Mouse (Mus musculus): ENCODE results near the gene Foxo1.

DNA sequence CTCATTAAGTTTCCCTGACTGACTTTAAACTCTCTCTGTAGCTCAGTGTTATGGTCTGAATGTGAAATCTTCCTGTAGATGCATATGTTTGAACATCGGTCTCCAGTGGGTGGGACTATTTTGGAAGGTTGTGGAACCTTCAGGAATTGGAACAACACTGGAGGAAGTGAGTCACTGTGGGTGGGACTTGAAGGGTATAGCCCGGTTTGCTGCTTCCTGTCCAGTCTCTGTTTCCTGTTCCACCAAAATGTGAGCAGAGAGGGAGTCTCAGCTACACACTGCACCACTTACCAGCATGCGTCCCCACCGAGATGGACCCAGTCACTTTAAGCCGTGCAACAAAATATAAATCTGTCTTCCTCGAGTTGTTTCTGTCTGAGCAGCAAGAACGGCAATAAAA is 122.2 kb downstream of the Foxo1 start:
- TF ChIP-seq GATA1 (IDR thresholded peaks at IDR 0.05; ENCODE audit: borderline replicate concordance, low read length), result no peak
- TF ChIP-seq FLI1 (IDR thresholded peaks at IDR 0.05; ENCODE audit: low read length), result no peak

All from megakaryocyte, embryonic 14.5 days (primary cell).